Mouse (Mus musculus) retina, postnatal 1 day (tissue): ENCODE data around the gene Utp4.
"Not testable (repeated sequence)": the region's sequence is repeated elsewhere in the genome, so short reads cannot be mapped to it uniquely, and the experiment has no call there.

Experiments
- DNase-seq: peaks from one replicate; pipeline ENCODE4 v3.0.0-alpha.2; 2012

The Utp4 gene

DNA sequence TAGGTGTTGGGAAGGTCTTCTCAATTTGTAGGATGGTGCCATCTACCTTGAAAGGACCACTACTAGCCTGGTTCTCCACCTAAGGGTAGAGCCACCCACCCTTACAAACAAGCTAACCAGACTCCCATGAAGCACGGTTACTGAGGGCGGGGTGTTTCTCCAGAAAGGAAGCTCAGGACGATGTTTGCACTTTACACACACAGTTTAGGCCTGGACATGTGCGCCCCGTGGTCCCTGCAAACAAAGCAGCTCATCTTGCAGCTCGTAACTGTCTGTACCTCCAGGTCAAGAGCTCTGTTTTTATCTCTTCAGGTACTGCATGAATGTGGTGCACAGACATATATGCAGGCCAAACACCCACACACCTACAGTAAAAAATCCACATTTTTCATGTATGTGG lies 13.2 kb downstream of the Utp4 start:
- no peak for DNase-seq

DNA sequence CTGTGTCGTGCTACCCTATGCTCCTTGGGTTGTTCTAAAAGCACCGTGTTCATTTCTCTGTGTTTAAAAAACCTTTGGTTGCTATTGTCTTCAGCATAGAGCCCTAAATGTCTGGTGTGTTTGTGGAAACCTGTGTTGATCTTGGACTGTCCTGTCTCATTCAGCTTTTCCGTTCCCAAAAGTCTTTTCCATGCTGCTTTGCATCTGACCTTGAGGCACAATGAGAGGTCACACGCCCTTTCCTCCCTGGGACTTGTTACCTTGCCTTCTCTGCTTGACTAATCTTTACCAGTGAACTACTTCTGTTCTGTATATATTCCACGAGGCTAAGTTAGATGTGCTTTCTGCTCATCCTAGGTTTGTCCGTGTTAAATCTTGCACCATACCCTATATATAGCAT lies 14.0 kb downstream of the Utp4 start:
- DNase-seq: no peak

DNA sequence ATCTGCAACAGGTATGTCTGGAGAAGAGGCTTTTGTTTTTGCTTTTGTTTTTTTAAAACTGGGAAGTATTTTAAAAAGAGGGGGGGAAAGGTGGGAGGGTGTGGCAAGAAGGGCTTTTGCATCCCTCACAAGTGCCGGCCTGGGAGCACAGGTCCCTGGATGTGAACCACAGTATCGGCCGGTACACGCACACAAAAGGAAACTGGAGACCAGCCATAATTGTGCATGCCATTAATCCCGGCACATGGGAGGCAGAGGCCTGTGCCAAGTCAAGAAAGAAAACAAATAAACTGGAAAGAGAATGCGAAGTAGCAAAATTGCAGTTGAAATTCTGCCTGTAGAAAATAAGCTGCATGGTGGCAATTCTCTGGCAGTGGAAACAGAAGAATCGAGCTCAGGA lies 14.9 kb downstream of the Utp4 start:
- no peak for DNase-seq

DNA sequence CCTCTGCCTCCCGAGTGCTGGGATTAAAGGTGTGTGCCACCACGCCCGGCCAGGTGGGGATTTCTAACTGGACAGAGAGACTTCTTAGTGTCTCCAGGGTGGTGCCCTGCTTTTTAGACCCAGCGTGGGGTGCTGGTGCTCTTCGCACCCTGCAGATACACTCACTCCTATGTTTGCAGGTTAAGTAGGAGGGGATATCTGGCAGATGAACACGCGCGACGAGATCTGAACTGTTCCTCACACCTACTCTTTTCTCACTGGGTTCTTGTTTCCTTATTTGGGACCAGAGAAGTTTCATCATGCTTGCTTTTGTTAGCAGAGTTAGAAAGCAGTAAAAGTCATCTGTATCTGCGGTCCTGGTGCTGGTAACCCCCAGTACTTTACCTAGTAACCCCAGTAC lies 20.2 kb downstream of the Utp4 start:
- DNase-seq: no peak

DNA sequence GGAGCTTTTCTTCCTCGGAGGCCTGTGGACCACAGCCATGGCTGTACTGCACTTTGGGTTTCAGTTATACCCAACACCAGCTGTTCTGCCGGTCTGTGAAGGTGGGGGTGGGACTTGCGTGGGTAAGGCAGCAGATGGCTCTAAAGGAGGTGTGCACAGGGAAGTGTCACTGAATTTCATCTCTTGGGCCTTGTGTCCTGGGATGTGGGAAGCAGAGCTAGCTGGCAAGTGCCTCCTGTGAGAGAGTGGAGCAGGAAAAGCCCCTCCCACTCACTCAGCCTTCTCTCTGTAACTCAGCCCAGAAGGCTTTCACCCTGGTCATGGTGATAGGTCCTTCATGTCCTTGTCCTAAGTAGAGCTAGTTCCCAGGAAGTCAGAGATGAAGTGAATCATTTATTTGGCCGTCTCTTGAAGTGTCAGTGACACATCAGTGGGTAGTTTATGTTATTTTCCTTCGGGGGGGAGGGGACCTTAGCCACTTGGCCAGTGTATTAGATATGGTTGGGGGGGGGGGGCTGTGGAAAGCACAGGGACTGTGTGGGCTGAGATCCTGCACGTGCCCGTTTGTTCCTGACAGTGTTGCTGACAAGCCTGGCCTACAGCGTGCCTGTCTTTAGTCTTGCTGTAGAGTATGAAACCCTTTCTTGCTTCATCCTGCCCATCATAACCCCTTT lies 26.4 kb downstream of the Utp4 start:
- DNase-seq: no peak

DNA sequence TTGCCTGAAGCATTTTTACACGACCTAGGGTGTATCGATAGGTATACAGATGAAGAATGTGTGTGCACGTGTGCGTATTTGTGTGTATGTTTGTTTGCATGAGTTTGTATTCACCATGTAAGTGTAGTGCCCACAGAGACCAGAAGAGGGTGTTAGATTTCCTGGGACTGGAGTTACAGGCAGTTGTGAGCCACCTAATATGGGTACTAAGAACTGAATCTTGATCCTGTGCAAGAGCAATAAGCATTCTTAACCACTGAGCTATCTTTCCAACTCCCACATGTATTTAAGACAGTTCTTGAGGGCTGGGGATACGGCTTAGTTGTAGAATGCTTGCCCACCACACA lies 26.9 kb downstream of the Utp4 start:
- DNase-seq: no peak

DNA sequence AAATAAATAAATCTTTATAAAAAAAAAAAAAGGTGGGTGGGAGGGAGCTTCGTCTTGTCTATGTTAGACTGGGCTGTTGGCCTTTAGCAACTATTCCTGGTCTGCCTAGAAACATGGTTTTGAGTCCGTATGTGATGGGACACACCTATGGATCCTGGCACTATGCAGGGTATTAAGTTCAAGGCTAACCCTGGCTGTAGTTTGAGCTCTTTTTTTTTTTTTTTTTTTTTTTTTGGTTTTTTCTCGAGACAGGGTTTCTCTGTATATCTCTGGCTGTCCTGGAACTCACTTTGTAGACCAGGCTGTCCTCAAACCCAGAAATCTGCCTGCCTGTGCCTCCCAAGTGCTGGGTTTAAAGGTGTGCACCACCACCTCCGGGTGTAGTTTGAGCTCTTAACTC lies 30.6 kb downstream of the Utp4 start:
- DNase-seq: no peak

DNA sequence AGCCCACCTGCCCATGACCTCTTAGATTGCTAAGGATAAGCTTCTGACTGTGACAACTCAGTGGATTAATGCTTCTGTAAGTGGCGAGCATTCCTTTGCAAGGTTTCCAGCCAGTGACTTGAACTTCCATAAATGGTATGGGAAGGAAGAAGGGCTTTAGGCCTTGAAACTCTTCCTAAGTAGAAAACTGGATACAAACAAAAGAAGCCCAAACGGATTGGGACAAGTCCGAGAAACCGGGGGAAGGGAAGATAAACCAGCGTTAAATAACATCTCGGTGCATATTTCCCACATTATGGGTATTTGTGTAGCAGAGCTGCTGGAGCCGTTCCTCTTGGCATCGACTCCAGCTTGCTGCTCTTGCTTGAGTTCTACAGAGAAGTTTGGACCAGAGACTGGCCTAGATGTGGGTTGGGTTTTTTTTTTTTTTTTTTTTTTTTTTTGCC lies 31.5 kb downstream of the Utp4 start:
- no peak for DNase-seq

DNA sequence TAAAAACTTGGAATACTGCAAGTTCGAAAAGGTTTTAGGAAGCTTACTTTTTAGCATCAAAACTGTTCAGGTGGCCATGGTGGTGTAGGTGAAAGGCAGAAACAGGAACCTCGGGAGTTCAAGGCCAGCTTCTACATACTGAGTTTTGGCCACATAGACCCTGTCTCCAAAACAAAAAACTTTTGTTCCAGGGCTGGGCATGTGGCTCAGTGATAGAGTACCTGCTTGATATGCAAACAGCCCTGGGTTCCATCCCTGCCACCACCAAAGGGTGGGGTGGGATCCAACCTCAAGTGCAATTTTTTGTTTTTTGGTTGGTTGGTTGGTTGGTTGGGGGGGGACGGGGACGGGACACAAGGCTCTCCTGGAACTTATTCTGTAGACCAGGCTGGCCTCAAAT lies 32.0 kb downstream of the Utp4 start:
- DNase-seq: no peak

DNA sequence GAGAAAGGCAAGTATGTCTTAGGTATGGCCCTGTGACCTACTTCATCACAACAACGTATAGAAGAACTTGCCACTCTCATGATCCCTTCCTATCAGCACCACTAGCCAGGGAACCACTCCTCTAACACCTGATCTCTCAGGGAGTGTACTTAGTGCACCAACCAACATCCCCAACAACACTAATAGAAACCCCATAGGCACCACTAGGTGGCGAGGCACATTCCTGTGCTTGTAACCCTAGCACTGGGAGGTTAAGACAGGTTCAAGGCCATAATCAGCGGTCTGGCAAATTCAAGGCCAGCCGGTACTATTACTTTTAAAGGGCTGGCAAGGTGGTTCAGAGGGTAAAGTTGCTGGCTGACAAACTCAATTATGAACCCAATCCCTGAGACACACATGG lies 33.8 kb downstream of the Utp4 start:
- peak; percentile 54 for DNase-seq

DNA sequence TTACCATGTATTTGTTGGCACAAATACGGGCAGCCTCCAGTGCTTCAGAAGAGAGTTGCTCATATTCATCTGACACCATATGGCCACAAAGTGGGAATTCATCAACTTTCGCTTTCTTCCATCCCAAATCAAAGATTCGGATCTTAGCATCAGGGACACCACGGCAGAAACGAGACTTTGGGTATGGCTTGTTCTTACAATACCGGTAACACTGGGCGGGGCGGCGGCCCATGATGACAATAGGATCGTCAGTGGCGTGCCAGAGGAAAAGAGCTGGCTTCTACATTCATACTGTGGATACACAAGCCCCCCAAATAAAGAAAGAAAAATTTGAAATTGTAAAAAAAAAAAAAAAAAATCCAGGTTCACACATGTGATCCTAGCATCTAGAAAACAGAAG lies 34.7 kb downstream of the Utp4 start:
- not testable (repeated sequence) for DNase-seq

DNA sequence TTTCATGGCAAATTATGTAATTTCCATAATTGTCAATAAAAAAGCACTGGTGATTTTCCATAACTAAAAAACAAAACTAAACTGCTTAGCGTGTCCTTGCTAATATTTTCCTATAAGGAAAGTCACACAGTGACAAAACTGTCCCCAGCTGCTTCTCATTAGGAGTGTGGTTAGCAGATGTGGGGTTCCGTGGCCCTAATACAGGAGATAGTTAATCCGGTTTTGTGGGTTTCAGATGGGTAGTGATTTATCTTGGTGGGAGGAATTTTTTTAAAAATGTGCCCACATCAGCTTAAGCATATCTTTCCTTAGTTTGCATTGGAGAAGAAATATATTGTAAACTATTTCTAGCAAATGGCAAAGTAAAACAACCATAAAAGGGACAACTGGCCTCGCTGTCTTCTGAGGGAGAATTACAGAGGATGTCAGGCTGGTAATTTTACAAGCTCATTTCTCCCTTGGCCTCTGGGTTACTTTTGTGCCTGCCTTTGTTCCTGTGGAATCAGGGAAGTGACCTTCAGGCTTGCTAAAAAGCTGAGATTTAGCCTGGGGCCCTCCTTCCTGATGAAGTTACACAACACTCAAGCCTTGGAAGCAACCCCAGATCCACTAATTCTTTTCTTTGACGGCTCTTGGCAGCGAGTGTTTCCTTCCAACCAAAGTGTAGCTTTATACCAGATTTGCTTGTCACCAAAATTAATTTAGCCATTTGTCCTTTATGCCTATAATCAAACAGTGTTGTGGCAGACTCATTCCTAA lies 35.9 kb downstream of the Utp4 start:
- no peak for DNase-seq

DNA sequence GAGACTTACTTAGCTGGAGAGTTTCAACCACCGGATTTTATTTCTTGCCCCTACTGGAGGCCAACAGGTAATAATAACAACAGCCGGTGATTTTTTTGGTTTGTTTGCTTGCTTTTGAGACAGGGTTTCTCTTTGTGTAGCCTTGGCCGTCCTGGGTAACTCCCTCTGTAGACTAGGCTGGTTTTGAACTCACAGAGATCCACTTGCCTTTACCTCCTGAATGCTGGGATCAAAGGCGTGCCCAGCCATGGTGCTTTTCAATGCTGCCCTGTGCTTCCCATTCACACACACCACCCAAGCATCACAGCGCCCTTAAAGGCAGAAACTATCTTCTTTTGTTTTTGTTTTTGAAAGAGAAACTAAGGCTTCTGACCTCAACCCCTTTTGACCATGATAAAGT lies 36.5 kb downstream of the Utp4 start:
- no peak for DNase-seq

DNA sequence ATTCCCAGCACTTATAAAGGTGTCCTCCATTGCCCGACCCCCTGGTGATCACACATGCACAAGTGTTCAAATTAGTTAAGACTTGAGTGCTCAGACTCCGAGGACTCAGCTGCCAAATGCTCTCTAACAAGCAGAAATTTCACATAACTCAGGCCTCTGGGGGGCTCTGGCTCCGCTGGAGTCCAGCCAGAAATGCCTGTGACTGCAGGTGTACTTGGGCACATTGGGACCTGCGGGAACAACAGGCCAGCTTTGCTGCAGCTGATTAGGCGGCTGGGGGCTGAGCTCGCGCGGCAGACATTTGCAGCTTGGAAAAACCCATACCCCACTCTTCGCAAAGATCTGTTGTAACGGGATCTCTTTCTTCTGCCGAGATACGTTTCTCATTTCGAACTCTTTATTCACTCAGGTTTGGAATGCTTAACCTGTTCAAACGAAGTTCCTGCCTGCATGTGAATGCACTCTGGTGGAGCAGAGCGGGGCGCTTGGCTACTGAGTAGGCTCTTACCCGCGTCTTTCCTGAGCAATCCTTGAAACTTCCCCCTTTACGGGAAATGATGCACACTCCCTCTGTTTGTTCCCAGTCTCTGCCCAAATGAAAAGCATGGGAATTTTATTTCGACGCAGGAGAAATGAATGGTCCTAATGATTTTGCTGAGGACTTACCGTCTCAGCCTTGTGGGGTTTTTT lies 39.1 kb downstream of the Utp4 start:
- peak; percentile 60 for DNase-seq

DNA sequence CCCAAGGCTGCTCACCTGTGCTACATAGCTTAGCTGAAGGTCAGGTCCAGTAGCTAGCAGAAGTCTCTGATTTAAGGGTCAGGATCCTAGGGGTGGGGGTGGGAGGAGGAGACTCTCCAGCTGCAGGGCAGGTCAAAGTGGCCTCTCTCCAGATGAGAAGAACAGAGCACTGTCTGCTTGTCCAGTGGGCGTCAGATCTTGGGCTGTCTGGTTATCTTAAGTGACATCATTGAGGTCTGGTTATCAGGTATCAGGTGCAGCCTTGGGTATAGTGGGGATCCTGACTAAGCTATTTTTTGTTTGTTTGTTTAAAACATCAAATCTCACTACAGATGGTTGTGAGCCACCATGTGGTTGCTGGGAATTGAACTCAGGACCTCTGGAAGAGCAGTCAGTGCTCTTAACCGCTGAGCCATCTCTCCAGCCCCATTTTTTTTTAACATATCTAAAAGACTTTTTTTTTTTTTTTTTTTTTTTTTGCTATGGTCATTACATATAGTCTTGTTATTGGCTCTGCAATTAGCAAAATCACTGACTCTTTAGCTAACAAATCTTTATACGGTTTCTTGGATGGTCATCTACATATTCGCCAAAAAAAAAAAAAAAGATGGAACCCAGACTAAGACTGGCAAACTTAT lies 40.2 kb downstream of the Utp4 start:
- no peak for DNase-seq

DNA sequence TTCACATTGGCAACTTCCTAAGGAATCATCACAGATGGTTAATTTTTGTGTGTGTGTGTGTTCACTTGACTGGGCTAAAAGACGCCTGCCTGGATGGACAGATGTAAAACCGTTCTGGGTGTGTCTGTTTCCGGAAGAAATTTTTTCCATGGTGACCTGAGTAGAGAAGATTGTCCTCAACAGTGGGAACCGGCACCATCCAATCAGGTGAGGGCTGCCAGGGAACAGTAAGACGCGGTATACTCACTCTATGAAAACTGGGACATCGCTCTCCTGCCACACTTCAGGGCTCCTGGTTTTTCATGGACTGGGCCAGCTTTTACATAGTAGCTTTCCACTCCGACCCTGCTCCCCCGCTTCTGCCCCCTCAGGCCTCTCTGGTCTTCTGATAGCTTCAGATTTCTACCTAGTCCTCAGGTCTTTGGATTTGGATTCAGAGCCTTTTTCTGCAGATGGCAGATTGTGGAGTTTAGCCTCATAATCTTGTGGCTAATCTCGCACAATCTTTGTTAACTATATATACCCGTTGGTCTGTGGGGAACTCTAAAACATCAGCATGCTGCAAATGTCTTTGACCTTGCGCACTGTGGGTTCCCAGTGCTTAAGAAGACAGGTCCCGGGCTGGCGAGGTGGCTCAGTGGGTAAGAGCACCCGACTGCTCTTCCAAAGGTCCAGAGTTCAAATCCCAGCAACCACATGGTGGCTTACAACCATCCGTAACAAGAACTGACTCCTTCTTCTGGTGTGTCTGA lies 41.0 kb downstream of the Utp4 start:
- peak; percentile 16 for DNase-seq

DNA sequence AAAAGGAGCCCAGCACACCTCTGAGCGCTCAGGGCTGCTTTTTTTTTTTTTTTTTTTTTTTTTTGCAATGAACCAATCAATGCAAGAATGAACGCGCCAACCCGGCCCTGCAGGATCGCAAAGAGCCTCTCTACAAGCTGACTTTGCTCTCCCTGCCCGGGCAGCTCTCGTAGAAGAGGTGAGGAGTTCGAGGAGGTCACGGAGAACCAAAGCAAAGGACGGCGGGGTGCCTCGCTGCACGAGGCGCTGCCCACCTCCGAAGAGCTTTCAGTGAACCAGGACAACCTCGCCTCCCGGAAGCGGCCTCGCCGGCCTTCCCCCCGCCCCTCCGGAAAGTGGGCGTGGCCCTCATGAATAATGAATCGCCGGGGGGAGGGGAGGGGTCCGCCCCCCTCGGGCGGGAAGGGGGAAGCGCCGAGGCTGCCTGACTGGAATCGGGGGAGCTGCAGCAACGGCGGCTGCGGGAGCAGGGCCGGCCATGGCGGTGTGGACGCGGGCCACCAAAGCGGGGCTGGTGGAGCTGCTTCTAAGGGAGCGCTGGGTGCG lies 42.0 kb downstream of the Utp4 start, which contains the start of gene Sntb2:
Sntb2 (plus strand) TSS at position 427 of the 546 bp plus-strand sequence.
- DNase-seq: peak; percentile 96

DNA sequence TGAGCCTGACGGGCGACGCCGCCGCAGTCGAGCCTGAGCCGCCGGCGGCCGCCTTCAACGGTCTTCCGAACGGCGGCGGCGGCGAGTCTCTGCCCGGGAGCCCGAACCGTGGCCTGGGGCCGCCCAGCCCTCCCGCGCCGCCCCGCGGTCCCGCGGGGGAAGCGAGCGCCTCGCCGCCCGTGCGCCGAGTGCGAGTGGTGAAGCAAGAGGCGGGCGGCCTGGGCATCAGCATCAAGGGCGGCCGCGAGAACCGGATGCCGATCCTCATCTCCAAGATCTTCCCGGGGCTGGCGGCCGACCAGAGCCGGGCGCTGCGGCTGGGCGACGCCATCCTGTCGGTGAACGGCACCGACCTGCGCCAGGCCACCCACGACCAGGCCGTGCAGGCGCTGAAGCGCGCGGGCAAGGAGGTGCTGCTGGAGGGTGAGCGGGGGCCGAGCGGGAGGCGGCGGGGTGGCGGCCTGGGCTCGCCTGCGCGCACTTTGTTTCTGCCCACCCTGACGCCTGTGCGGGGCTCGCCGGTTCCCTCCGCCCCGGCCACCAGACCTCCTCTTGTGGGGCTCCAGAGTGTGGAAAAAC lies 42.6 kb downstream of the Utp4 start:
- peak; percentile 70 for DNase-seq

DNA sequence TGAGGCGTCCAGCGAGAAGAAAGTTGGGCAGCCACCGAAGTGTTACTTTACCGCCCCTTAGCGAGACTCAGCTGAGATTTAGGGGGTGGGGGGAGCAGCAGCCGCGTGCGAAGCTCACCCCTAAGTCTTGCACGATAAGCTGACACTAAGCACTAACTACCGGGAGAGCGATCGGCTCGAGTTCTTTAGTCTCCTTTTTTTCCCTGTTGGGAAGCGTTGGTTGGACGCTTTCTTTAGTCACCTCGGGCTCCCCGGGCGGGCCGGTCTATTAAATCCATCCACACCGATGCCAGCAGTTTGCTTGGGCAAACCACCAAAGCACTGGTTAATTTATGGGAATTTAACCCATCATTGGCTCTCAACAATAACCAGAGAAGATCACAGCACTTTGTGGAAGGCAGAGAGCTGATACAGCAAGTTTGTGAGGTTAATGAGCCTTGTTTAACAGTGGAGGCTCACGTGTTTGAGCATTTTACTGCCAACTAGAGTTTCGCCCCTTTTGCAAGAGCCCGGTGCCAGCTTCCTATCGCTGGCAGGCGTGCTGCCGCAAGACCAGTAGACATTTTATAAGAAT lies 43.1 kb downstream of the Utp4 start:
- DNase-seq: peak; percentile 72

DNA sequence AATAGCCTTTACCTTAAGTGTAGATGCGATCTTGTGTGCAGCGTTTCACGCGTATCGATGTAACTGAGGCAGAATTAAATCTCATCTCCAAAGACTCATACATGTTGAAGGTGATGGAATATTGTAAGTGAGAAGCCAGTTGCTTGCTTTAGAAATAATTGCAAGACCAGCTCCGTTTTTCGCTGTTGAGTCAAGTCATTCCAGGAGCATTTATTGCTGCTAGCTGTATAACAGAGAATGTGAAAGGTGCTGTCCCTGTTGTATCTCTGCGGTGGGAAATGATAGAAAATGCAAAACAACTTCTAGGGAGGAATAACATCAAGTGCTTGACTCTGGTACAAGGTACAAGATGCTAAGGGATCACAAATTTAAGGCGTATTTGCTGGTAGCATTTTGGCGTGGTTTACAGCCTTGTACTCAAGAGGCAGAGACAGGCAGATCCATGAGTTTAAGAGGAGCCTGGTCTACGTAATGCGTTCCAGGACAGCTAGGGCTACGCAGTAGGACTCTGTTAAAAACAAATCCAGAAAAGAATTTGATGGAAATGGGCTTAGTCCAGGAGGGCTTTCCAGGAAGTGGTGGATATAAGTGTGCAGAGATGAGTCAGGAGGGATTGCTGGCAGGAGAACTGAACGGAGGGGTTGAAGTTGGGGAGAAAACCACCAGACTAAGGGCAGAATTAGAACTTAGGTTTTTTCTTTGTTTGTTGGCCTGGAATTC lies 43.8 kb downstream of the Utp4 start:
- no peak for DNase-seq

DNA sequence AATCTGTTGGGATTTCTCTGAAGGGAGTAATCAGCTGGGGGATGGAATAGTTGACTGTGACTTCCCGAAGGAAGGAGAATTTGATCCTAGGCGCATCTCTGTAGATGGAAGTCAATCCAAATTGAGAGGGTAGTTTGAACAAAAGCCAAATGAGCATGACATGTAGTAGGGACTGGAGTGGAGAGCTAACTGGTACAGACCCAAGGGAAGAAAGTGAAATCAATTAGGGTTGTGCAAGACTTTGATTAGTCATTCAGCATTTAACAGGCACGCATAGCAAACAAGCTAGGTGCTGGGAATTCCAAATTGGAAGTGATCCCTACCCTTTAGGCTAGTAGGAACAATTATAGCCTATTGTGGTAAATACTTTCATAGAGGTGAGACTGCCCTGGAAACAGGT lies 48.4 kb downstream of the Utp4 start:
- no peak for DNase-seq
